ENCODE assay signal across 11 mouse cellular contexts in the genomic region with DNA sequence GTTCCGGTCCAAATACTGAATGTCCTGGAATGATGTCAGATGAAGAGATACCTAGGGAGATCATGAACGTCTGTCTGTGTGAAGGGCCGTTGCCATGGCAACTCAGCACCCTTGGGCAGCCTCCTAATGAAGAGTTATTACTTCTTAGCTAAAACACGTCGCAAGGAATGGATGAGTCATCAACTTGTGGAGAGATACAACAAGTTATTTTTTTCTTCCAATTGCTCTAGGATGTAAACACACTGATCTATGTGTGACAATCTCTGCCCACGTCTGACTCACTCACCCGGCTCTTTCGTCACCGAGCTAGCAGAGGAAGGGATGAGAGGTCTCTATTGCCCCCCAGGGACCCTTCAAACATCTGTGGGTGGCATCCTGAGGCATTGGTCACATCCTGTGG.
DNase-seq lines count a peak whose midpoint lies in the region; ATAC-seq lines count a peak whose summit lies in the region.
"Had no signal": no experiment of that assay in that cellular context is flagged by ENCODE, and none has a peak within 500 bp of the region (broad histone marks: within the 10 kb centered on the region; RNA-seq: fewer than 3 reads in every experiment).

No protein-coding gene starts in this region.

- H3K27ac ChIP-seq in hindbrain, embryonic 16.5 days (ENCODE audit: low read depth, low read length): no peak overlapping the region
- H3K27ac ChIP-seq in kidney, embryonic 14.5 days (ENCODE audit: low read depth, low read length): no peak overlapping the region
- H3K27ac ChIP-seq: embryonic facial prominence, embryonic 13.5 days had no signal

- H3K4me3 ChIP-seq in hindbrain, embryonic 16.5 days (ENCODE audit: low read length): no peak overlapping the region
- no peak overlapping the region for H3K4me3 ChIP-seq in kidney, embryonic 14.5 days (ENCODE audit: low read length)
- H3K4me3 ChIP-seq: embryonic facial prominence, embryonic 13.5 days had no signal

- no peak overlapping the region for H3K4me2 ChIP-seq in hindbrain, embryonic 16.5 days (ENCODE audit: low read length)
- H3K4me2 ChIP-seq in kidney, embryonic 14.5 days (replicated peaks; ENCODE audit: low read depth, low read length): no peak overlapping the region
- H3K4me2 ChIP-seq: embryonic facial prominence, embryonic 13.5 days had no signal

- peaks cover 2% of the 10 kb centered on the region; the same call in 1 of the 2 replicates for H3K27me3 ChIP-seq in hindbrain, embryonic 16.5 days (replicated peaks; ENCODE audit: control insufficient read depth, insufficient read depth, low read length)
- no peaks in the 10 kb centered on the region for H3K27me3 ChIP-seq in kidney, embryonic 14.5 days (ENCODE audit: control insufficient read depth, insufficient read depth, low read length)
- H3K27me3 ChIP-seq: embryonic facial prominence, embryonic 13.5 days had no signal

- peak; percentile 39; the same call in 1 of the 2 replicates for ATAC-seq in hindbrain, embryonic 16.5 days
- ATAC-seq in kidney, embryonic 14.5 days (ENCODE audit: low FRiP score, low TSS enrichment): no peak

- peak; percentile 34 for DNase-seq in layer of hippocampus, adult 9-11 months
- no peak for DNase-seq in layer of hippocampus, postnatal 36 days
- DNase-seq in CD4-positive helper T cell, adult 2 months (ENCODE audit: low read depth, low spot score): peak; percentile 64
- DNase-seq in NIH3T3 (ENCODE audit: low read depth): peak; percentile 93
- DNase-seq in thymus, postnatal 36 days: no peak
- DNase-seq: heart, postnatal 4 days; lung, postnatal 36 days; thymus, postnatal 14 days had no signal

- no peaks in the 10 kb centered on the region for H3K9me3 ChIP-seq in hindbrain, embryonic 16.5 days (ENCODE audit: control insufficient read depth, low read length)
- no peaks in the 10 kb centered on the region for H3K9me3 ChIP-seq in kidney, embryonic 14.5 days (ENCODE audit: control insufficient read depth, low read length)
- H3K9me3 ChIP-seq: embryonic facial prominence, embryonic 13.5 days had no signal

- no peak overlapping the region for H3K9ac ChIP-seq in hindbrain, embryonic 16.5 days (ENCODE audit: low read depth, low read length)
- no peak overlapping the region for H3K9ac ChIP-seq in kidney, embryonic 14.5 days (ENCODE audit: low read depth, low read length)
- H3K9ac ChIP-seq: embryonic facial prominence, embryonic 13.5 days had no signal

- WGBS in hindbrain, embryonic 16.5 days: 37% methylated on average over 9 of the region's 9 CpGs
- 35% methylated on average over 9 of the region's 9 CpGs for WGBS in kidney, embryonic 14.5 days

- H3K36me3 ChIP-seq in hindbrain, embryonic 16.5 days (ENCODE audit: control insufficient read depth, insufficient read depth, low read length): no peaks in the 10 kb centered on the region
- H3K36me3 ChIP-seq in kidney, embryonic 14.5 days (ENCODE audit: control insufficient read depth, insufficient read depth, low read length): no peaks in the 10 kb centered on the region
- H3K36me3 ChIP-seq: embryonic facial prominence, embryonic 13.5 days had no signal

- H3K4me1 ChIP-seq in hindbrain, embryonic 16.5 days (ENCODE audit: control insufficient read depth, insufficient read depth, low read depth, low read length): peaks cover 7% of the 10 kb centered on the region
- peaks cover 8% of the 10 kb centered on the region; the same call in 1 of the 2 replicates for H3K4me1 ChIP-seq in kidney, embryonic 14.5 days (ENCODE audit: control insufficient read depth, insufficient read depth, low read length)

Comparison
In these comparisons a context has a peak if more than half of its experiments do, and no peak if none do; other contexts are left out.
1. DNase-seq: peak in layer of hippocampus, adult 9-11 months (single experiment), CD4-positive helper T cell, adult 2 months (single experiment) and NIH3T3 (single experiment); none in layer of hippocampus, postnatal 36 days (0 of 2) and thymus, postnatal 36 days (0 of 2).